Mouse (Mus musculus): ENCODE results near the gene Smpd3.

Gene Smpd3

GRCm38 (mm10) chr8:106232751-106233150, 105.0 kb downstream of the Smpd3 start:
- no peak for DNase-seq (ENCODE audit: low read depth, low spot score)

- DNase-seq (ENCODE audit: low read depth, low spot score) = peak; percentile 11
These were observed 106.3 kb downstream of the Smpd3 start for GRCm38 (mm10) chr8:106231536-106231935.

GRCm38 (mm10) chr8:106226589-106226988, 111.2 kb downstream of the Smpd3 start:
- DNase-seq (ENCODE audit: low read depth, low spot score) = peak; percentile 65

GRCm38 (mm10) chr8:106219620-106220019, 118.2 kb downstream of the Smpd3 start:
- DNase-seq (ENCODE audit: low read depth, low spot score) = no peak

- DNase-seq (ENCODE audit: low read depth, low spot score) = no peak
These were observed 123.8 kb downstream of the Smpd3 start for GRCm38 (mm10) chr8:106213959-106214358.

GRCm38 (mm10) chr8:106211421-106211820, 126.4 kb downstream of the Smpd3 start:
- no peak for DNase-seq (ENCODE audit: low read depth, low spot score)

GRCm38 (mm10) chr8:106210821-106211345, 126.9 kb downstream of the Smpd3 start, which contains the start of the genes Slc7a6os and Prmt7:
Gene Slc7a6os (minus strand): TSS chr8:106210935.
Gene Prmt7 (plus strand): TSS chr8:106210936.
- DNase-seq (ENCODE audit: low read depth, low spot score) = peak; percentile 91

- peak; percentile 9 for DNase-seq (ENCODE audit: low read depth, low spot score)
These were observed 127.6 kb downstream of the Smpd3 start for GRCm38 (mm10) chr8:106210035-106210731.

All from forelimb bud, embryonic 11.5 days (tissue).